Mouse (Mus musculus): ENCODE data around the gene Por.

Gene Por

DNA sequence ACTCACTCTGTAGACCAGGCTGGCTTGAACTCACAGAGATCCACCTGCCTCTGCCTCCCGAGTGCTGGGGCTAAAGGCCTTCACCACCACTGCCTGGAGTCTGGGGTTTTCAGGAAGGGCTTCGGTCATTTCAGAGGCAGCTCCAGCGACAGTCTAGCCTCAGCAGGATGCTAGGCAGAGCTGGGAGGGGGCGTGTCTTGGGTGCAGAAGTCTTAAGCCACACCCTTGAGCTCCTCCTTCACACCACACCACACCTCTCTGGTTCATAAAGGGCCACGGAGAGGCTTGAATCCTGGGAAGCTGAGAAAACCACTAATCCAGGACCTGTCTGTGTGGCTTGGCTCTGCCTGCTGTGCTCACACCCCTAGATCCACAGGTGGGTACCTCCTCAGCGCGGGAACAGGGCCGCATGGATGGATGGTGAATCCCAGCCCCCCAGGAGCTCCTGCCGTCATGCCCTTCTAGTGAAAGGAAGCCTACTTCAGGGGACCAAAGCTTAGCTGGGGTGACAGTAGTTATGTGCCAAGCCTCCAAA lies at the start of gene Por:
Por (plus strand) TSS at position 293 of the 535 bp plus-strand sequence.
- no peak for DNase-seq

DNA sequence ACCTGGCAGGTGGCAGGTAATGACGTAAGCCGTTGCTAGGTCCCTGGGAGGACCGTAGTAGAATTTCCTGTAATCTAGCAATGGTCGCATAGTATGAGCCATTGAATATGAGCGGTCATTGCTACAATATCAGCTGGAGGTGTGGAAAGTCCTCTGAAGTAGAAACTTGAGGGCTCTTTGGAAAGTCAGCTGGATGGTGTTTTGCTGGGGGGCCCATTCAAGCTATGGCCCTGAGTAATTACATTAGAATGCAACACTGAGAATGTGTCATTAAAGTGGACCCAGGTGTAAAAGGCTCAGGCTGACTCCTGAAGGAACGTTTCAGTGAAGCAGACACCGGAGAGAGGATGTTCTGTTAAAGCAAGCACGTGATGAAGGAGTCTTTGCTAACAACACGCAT lies 49.3 kb upstream of the Por start:
- no peak for DNase-seq

DNA sequence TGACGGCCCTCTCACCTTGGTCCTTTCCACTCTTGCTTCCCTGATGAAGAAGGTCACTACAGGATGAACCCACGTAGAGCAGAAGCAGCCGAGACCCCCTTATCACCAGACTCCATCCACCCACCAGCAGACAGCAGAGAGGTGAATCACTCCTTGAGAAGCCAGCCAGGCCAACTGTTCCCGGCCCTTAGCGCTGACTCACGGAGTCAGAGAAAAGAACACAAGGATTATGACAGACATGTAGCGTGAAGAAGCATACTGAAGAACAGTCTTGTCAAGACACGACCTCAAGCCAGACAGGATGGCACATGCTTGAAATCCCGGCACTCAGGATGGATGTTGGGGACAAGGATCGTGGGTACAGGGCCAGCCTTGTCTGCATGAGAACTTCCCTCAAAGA lies 48.1 kb upstream of the Por start:
- no peak for DNase-seq

DNA sequence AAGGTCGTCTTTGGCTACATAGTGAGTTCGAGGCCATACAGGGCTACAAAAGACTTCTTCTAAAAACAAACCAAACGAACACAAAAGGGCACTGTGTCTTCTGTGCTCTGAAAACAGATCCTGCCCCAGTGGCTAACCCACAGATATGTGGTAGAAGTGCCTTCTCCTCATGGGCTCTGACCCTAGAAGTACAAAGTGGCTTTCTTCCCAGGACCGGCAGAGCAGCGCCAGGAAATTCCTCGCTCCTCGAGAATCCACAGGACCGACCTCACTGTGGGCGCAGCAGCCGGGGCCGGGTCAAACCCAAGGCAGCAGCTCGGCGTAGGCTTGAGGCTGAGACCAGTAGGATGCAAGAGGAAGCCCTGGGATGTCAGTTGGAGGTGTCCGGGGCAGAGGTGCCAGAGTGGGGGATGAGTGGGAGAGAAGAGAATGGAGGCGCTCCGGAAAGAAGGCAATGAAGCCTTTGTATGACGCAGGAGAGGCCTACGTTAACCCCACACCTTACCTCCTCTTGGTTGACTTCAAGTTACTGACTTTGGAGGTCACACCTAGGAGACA lies 46.7 kb upstream of the Por start:
- no peak for DNase-seq

DNA sequence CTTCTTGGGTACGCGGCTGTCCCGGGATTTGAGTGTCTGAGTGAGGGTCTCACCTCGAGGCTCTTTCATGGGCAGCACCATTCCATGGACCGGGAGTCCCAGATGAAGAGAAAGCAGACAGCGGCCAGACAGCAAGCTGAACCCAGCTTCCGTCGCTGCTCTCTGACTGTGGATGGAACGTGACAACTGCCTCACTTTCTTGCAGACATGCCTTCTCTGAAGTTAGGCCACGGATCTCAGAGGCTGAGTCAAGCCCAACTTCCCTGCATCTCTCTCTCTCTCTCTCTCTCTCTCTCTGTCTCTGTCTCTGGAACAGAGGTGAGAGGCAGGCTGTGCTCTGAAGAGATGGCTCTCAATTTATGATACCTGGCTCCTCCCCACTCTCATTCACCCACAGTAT lies 40.9 kb upstream of the Por start:
- DNase-seq, result no peak

DNA sequence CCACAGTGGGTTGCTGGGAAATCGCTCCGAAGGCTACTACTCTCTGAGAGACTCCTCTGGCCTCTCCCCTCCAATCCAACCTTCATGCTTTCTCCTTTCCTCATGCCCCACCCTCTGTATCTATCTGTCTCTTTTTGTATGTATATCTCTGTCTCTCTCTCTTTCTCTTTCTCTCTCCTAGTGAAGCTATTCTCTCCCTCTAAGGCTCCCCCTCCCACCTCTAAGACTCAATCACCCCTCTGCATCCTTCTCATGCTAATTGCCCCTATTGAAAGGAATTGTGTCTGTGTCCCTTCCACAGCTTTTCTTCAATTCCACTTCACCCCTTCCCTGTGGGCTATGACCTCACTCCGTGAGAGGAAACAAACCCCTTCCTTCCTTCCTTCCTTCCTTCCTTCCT lies 40.4 kb upstream of the Por start:
- no peak for DNase-seq

DNA sequence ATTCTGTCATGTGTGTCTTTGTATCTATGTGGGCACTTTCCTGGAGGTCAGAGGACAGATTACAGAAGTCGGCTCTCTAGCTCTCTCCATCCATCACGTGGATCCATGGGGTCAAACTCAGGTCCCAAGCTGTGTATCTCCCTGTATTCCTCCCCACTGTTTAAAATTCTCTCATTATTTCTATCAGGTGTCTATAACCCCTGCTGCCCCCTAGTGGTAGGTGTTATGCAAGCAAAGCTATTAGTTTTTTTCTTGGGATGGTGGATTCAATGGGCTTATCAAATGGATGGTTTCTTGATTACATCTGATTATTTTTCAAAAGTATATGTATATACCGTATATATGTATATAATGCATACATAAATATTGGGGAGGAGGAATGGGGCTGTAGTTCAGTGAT lies 39.2 kb upstream of the Por start:
- peak; percentile 38 for DNase-seq

DNA sequence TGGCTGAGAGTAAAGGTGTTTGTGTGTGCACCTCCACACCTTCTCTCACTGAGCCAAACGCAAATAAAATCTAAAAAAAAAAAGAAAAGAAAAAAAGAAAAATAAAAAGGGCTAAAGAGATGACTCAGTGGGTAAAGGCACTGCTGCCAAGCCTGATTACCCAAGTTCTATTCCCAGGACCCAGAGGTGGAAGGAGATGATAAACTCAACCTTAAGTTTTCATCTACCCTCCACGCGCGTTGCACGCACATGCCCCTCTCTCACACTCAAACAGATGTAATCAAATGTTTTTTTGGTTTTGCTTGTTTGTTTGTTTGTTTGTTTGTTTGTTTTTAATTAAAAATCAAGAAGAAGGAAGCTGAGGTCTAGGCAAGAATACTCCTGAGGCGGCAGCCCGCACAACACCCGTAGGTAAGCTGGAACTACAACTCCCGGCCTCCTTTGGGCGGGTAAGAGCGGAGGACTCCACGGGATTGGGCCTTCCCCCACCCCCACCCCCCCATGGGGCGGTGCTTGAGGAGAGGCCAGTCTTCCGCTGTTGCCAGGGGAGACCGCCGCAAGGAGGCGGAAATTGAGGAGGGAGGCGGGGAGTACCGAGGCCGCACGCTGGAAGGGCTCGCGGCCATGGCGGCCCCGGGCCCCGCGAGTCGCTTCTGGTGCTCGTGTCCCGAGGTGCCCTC lies 37.6 kb upstream of the Por start, which contains the start of gene Rhbdd2:
Rhbdd2 (plus strand) TSS at position 502 of the 680 bp plus-strand sequence.
- DNase-seq, result peak; percentile 96

DNA sequence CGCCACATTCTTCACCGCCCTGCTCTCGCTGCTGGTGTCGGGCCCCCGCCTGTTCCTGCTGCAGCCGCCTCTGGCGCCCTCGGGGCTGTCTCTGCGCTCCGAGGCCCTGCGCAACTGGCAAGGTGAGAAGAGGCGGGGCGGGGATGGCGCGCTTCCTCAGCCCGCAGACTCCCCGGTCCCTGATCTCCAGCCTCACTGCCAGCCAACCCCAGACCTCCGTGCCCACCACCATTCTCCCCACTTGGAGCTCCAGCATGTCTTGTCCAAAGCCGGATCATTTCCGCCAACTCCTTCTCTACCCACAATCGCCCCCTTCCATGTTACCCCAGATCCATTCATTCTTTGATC lies 37.1 kb upstream of the Por start:
- DNase-seq, result no peak

DNA sequence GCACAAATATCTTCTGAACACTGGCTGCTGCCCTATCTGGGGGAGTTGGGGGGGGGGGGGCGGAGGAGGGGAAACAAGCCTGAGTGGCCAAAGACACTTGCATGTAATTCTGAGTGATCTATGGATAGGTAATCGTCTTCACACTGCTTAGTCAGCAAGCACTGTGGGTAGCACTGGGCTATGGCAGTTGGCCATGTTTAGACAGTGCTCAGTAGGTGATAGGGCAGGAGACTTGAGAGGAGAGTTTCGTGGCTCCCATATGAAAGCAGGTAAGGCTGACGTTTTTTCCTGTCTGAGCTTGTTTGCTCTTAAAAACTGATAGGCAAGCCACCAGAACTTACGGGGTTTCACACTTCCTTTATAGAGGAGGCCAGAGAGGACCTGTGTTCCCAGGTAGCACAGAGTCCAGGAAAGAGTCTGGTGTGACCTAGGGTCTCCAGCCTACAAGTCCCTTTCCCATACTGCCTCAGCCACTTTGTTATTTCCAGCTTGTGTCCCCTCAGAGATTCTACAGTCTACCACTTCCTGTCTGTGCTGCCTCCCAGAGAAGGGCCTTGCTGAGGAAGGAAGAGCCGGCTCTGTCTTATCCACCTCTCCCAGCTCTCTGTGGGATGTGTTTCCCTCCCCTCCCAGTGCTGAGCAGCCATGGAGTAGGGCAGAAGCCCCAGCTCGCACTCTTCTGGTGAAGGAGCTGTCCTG lies 29.9 kb upstream of the Por start:
- DNase-seq, result peak; percentile 28

DNA sequence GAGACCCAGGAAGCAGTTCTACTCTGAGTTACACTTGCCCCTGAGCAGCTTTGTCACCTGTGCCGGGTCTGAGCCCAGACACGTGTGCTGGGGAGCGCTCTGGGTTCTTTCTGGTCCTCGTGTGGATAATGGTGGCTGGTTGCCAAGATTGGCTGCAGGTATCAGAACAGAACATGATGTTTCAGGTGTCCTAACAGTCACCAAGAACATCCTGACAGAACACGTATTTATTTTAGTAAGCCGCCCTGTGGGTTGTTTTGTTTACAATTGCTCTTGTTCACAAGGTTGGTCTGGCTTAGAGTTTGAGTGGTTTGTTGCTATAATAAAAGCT lies 29.4 kb upstream of the Por start:
- no peak for DNase-seq

DNA sequence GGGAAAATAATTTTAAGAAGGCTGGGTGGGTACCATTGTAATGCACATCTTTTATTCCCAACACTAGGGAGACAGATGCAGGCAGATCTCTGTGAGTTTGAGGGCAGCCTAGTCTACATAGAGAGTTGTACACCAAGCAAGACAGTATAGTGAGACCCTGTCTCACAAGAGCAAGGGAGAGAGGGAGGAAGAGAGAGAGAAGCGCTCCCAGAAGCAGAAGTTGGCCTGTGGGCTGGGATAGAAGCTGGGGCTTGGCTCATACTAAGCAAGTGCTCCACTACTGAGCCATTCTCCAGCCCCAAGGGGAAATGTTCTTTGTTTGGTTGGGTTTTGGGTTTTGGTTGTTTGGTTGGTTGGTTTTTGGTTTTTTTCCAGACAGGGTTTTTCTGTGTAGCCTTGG lies 28.8 kb upstream of the Por start:
- DNase-seq, result no peak

DNA sequence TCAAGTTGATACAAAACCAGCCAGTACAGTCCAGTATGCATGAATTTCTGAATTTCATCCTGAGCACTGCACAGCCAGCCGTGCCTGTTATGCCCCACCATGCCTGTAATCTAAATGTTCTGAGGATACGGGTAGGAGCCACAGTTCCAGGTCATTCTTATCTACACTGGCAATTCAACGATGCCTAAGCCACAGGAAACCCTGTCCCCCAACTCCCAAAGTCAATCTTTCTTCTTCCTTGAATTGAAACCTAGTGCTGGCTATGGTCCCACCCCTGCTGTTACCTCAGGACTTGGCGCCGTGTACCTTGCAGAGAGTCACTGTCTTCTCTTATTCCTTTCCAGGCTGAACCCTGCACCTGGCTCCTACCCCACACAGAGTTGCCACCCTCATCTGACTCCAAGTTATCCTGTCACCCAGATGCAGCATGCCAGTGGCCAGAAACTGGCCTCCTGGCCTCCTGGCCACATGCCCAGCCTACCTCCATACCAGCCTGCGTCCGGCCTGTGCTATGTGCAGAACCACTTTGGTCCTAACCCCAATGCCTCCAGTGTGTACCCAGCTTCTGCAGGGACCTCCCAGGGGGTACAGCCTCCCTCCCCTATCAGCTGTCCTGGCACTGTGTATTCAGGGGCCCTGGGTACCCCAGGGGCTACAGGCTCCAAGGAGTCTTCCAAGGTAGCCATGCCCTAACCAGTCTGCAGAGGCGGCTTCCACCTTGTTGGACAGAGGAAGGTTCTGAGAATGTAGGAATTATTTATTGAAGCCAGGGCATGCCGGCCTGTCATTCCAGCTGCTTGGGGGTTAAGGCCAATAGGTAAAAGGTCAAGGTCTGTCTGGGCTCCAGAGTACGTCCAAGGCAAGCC lies 26.9 kb upstream of the Por start:
- DNase-seq, result peak; percentile 93

DNA sequence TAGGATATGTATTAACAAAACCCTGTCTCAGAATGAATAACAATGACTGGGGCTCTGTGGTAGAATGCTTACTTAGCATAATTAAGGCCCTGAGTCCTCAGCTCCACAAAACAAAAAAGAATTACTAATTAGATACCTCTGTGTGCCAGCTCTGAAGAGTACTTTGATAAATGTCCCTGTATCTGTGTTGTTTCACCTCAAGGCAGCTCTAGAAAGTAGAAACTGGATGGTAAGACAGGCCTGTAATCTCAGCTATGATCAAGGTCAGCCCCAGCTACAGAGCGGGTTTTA lies 26.3 kb upstream of the Por start:
- no peak for DNase-seq

DNA sequence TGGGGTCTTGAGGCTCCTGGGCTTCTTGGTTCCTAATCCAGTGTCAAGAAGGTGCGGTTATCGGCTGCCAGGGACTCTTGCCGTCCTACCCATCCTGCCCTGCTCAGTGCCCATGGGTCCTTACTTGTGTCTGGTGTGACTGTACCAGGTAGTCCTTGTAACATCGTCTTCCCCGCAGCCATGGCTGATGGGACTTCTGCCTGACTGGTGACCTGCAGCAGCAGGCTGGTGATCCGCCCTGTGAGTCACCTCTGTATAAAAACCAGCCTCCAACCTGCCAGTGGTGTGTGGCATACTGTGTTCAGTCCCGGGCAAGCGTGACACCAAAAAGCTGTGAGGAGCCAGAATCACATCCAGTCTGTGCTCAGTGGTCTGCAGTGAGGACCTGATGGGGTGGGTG lies 26.0 kb upstream of the Por start:
- no peak for DNase-seq

DNA sequence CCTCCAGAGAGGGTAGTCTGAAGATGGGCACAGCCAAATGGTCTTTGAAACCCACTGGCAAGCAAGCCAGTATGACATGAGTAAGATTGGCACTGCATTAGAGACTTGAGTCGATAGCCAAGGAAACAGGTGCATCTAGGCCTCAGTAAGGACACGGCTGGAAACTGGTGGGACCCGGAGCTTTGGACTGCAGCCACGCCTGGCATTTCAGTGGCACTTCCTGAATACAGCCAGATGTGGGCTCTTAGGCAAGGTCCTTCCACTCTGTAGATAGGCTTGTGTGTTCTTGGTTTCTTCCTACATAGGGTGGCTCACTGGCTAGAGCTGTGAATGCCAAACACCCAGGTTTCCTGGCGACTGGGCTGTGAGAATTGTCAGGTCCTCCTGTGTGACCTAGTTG lies 24.5 kb upstream of the Por start:
- no peak for DNase-seq

DNA sequence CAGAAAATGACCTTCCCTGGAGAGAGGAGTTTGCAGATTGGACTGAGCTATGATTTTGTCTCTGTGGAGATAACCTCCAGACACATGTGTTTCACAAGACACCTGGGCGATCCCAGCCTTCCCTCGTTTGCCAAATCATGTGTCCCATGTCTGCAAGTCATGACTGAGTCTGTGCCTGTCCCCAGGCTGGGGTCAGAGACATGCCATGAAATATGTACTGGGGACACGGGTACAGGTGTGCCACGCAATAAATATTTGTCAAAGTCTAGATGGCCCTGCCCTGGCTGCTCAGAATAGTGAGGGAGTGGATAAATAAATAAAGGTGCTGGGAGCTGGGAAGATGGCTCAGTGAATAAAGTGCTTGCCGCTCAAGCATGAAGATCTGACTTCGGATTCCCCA lies 23.8 kb upstream of the Por start:
- no peak for DNase-seq

DNA sequence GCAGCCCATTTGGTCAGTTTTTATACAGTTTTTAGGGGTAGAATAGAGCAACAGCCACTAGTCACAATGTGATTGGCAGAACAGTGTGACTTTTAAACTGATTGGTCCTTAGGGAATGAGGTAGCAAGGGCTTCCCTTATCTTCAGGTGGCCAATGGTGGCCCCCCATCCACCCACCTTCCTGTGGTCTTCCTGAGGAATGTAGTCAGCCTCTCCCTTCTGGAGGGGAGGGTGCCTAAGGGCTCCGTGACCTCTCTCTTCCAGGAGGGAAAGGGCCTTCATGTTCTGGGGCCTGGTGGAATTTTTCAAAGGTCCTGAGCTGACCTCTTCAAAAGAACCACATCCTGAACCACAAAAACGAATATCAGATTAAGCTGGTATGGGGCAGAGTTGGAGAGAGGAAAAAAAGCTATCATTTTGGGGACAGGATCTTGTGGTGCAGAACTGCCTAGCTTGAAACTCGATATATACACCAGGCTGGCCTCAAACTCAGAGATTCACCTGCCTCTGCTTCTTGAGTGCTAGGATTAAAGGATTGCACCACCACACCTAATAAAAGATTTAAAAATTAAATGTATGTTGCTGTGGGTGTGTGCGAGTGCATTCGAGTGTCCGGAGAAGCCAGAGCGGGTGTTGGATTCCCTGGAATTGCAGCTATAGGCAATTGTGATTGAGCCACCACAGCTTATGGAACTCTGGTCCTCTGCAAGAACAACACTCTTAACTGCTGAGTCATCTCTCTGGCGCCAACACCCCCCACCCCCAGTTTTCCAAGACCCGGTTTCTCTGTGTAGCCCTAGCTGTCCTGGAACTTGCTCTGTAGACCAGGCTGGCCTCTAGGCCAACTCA lies 21.1 kb upstream of the Por start:
- DNase-seq, result no peak

DNA sequence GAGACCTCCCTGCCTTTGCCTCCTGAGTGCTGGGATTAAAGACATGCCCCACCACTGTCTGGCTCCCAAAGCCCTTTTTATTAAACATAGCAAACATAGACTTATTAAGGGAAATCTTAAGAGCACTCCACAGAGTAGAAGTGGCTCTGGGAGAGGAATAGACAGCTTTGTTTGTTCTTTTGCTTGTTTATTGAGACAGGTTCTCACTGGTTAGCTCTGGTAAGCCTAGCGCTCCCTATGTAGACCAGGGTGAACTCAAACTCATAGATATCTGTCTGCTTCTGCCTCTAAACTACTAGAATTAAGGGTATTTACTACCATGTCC lies 20.6 kb upstream of the Por start:
- DNase-seq, result no peak

DNA sequence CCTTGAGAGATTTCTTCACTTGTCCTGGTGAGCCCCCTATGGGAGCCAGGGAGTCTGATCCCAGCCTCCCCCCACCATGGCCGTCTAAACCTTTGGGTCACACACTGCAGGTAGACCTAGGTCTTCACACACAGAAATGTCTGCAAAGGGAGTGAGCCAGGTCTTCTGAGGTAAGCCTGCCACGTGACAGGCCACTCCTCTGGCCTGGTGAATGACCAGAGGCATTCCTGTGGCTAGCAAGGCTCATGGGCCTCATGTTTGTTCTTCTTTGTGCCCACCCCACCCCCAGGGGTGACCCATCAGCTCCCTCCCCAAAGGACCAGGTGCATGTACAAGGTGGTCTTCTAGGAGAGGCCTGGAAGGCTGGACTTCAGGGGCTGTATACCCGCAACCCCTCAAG lies 18.3 kb upstream of the Por start:
- DNase-seq, result no peak

DNA sequence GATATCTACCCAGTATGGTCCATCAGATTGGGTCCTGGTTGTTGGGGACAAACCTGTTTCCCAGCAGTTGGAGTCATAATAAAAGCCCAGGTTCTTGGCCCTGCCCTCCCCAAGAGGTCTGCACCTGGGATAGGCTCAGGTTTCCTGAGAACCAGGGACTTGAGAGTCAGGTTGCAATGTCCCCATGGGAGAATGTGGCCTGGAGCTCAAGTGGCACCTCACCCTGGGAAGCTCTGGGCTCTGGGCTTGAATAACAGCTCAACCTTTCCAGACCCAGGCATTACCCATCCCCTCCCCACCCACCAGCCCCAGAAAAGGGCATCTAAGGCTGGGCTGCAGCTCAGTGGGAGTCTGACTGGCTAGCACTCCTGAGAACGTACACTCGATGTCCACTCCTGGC lies 16.6 kb upstream of the Por start:
- DNase-seq, result no peak

DNA sequence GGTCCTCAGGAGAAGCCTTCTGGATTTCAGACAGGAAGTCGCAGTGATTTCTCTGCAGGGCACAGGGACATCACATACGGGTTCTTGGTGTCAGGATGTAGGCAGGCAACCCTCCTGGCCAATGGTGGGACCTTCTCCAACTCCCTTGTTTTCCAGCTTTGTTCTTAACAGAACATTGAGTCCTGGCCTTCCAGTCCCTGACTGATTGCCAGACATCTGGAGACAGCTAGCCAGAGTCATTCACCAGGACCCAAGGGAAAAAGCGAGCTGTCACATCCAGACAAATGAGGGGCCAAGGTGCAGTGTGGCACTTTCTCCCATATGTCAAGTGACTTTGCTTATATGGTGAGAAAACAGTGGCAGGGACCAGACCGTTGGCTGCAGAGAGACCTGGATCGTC lies 13.8 kb upstream of the Por start:
- DNase-seq, result no peak

DNA sequence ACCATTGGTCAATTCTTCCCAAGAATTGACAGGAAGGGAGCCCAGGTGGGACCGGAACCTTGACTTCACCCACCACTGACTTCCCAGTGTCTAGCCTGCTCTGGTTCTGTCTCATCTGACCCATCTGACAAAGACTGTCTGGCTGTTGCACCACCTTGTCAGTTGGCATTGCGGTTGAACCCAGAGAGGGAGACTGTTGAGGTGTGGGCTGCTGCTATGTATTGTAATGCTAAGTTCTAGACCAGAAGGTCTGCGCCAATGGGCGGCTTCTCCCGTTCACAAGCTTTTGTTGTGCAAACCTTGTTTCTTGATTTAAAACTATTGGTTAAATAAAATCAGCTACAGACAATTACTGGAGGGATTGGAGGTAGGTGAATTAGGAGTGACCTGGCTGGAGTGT lies 12.7 kb upstream of the Por start:
- no peak for DNase-seq
